Mouse (Mus musculus) ovary, postnatal 14 days (tissue): Measurements from ENCODE around the gene Chn1.
A peak's percentile ranks its signal among the peaks of the same experiment; 100 is the strongest.

Experiments
- DNase-seq: peaks from one replicate; pipeline ENCODE4 v3.0.0; 2022; ENCODE audit warnings: low spot score

Chn1 gene

DNA sequence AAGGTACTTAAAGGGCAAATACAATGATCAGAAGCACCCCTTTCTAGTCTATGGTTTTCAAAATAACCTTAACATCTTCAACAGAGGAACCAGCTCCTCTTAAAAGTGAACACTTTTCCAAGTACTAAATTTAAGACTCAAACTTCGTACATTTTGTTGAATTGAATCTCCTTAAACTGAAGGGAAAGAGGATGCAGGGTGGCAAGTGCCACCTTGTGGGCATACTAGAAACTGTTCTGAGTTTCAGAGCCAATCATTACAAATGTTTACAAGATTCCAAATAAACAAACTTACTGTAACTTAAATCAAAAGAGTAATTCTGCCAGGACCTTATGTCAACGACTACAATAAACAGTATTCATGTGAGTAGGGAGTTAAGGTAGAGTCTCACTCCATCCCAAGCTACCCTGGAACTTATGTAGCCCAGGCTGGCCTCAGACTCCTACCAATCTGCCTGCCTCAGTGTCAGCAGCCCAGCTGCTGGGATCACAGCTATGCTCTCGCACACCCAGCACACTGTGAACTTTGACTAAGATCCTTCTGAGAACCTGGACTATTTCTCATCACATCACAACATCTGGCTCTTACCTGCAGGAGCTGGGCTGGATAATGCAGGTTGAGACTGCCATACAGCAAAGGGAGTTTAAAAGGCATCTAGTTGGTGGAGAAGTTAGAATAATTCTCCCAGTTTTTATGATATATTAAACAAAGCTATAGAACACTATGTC is 29.3 kb downstream of the Chn1 start:
- no peak for DNase-seq

DNA sequence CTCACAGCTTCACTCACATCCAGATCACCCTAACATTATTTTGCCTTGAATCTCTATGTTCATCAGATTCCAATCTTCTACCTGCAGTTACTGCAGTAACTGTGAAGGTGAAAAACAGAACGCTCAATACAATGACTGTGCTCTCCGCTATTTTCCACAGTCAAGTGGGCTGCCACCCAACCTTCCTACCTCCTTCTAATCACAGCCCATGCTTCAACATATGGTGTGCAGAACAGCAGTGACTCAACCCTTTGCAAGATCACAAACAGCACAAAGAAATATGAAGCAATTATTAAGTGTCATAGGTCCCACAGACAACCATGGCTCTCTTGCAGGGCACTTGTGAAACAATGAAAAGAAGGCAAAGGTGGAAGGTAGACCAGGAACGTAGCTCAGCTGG is 33.9 kb downstream of the Chn1 start:
- DNase-seq: no peak

DNA sequence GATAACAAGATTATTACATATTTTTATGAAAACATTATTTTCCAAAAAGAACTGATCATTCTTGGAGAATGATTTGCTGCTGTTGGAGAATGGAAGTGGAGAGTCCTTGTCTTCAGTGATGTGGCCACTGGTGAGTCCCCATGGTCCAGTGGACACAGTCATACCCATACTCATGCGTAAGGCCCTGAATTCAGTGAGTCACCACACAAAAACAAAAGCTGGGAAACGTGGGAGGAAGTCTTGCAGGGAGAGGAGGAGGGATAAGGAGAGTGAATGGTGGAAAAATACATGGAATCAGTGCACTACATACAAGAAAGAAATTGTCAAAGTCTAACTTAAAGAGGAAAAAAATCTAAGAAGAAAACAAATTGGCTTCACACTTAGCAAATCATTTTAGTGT is 47.3 kb downstream of the Chn1 start:
- no peak for DNase-seq

DNA sequence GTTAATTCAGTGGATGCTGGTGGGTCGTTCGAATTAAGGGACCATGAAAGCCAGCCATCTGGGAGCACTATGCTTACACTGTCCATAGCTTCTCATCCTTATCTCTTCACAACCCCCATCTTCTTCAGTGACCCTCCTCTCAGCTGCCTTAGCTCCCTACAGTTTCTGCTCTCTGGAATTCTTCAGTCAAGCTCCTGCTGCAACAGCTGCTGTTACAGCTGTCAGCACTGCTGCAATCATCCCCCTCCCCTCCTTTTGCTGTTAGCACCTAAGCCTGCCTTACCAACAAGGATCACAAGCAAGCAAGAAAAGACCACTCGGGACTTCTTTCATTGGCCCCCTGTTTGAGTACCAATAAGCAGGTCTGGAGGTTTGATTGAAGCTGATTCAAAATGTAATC is 50.2 kb downstream of the Chn1 start:
- no peak for DNase-seq

DNA sequence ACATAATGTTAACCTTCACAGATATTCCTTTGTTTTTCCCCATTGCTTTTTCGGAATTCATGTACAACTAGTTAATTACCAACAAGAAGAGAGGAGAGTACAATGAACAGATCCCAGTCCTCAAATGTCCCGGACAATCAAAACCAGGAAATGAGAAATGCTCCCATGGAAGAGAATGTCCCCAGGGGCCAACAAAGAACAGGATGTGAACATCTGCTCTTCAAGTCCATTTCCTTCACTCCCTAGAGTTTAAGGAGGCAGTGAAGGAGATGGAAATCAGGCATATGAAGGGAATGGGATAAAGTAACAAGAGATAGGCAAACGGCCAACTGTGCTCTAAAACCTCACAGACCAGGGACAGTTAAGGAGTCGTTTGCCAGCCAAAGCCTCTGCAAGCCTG is 53.3 kb downstream of the Chn1 start:
- no peak for DNase-seq

DNA sequence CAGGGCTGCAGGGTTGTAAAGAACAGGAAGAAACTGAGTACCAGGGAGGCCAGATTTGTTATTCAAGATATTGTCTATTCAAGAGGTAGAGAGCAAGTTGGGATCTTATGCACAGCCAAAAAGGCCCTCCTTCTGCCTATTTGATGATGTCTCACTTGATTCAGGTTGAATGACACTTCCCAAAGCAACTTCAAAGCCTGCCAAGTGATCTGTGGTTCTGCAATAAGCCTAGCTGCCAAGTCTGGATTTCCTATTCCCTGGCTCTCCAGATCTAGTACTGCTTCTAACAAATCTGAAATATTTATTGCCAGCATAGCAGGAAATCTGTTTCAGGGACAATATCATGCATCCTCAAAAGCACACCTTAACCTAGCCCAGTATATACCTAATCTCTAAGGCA is 62.7 kb downstream of the Chn1 start:
- no peak for DNase-seq

DNA sequence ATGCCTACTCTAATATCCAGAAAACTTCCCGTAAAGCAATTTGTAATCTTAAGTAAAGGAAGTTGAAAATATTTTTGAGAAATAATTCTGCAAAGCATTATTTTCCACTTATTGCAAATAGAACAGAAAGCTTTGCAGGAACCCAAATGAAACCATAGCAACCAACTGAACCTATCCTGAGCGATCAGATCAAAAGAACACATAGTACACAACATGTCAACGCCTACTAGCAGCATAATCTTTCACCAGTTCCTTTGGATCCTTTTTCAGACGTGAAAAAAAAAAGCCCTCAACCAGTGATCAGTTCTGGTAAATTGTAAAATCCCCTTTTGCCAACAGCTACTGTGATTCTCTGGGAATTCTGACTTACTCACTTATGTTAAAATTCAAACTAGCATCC is 82.1 kb downstream of the Chn1 start:
- no peak for DNase-seq

DNA sequence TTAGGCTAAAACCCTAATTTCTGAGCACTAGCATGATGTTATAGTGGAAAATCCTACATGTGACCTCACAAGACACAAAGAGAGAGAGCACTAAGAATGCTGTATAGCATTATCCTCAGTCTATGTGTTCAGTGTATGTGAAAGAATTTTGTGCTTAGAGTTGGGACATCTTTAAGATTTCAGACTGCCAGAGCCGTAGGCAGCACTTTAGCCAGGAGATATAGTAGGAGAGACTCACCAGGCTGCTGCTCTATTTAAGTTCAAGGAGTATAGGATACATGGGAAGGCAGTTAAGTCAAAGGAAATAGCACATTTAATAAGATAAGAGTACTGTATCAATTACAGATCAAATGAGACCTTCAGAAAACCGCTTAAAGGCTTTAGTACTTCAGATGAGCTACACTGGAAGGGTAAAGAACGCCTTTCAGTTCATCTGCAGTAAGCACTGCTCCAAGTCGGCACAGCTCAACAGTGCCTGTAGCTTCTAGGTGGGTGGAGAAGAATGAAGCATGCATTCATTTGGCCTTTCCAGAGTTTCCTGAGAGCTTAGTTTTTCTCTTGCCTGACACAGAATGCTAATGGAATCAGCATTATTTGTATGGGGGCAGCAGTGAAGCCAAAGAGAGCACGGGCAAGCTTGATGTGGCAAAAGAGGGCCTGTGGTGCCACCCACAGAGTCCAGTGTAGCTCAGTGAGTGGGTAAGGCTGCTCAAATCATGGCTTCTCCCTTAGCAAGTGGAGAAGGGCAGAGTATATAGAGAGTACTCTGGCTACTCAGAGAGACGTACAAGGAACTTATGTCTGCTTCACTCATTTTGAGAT is 84.2 kb downstream of the Chn1 start:
- no peak for DNase-seq

DNA sequence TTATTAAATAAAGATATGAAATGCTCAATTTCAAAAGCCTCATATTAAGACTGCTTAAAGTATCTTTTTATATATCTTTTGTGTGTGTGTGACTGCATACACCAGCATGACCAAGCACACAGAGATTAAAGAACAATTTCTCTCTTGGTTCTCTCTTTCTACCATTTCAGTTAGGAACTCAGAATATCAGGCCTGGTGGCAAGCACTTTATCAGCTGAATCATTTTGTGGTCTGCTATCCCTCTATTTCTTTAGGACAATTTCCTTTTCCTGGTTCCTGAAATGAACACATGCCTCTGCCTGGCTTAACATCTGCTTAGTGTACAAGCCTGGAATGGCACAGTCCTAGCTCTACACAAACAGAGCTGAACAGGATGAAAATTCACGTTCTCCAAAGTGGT is 92.6 kb downstream of the Chn1 start:
- no peak for DNase-seq

DNA sequence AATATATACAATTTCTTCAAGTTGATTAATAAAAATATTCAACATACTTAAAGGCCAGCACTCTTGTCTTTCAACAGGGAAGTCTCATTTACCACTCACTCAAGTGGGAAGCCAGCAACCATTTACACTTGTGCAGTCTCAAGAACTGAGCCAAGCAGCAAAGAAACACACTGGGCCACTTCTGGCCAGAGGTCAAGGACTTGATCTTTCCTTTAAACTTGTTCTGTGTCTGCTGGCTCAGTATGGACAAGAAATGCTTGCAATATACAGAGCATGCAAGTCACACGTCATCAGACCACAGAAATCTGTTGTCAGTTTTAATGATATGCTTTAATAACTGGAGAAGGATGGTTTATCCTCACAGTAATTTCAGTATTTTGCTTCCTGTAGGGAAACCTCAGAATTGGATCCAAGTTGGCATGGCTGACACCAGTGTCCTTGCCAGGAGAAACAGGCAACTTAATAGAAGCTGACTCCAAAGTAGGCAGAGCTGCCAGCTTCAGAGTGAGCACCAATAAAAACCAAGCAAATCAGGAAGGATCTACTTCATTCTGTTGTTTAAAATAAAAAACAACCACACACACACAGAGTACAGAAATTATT is 94.6 kb downstream of the Chn1 start:
- DNase-seq: no peak

DNA sequence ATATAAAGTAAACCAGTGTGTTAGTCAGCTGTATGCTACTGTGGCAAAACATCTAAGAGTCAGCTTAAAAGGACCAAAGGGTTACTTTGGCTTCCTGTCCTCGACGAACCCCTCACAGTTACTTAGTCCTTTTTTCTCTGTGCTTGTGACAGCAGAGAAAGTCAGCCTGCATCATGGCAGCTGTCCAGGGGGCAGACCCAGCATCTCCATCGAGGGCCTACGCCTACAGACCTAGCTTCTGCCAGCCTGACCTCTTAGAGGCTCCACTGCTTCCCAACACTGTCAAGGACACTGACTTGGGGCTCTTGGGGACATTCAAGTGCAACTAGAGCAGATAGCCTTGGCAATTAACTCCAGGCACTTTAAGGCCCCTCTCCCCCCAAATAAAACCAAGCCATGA is 106.5 kb downstream of the Chn1 start:
- no peak for DNase-seq

DNA sequence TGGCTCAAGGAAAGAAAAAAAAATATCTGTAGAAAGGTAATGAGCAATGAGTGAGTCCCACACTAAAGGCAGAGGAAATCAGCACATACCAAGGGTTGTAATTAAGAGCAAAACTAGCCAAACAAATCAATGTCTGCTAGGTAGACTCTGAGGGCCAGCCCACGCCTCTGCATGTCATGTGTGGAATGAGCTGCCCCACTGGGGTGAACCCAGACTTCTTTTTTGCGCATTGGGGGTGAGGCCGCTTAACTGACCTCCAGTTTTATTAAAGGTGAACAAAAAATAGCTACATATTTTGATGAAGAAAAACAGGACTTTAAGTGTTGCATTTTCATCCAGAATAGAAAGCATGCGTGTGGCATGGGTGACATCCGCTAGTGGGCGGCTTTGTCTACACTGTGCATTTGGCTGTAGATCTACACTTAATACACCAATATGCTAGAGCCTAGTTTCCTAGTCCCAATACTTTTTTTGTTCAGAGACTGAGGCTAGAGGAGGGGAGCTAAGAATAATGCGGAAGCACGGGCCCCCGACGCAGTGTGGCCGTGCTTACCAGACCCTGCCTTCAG is 114.5 kb downstream of the Chn1 start:
- no peak for DNase-seq

DNA sequence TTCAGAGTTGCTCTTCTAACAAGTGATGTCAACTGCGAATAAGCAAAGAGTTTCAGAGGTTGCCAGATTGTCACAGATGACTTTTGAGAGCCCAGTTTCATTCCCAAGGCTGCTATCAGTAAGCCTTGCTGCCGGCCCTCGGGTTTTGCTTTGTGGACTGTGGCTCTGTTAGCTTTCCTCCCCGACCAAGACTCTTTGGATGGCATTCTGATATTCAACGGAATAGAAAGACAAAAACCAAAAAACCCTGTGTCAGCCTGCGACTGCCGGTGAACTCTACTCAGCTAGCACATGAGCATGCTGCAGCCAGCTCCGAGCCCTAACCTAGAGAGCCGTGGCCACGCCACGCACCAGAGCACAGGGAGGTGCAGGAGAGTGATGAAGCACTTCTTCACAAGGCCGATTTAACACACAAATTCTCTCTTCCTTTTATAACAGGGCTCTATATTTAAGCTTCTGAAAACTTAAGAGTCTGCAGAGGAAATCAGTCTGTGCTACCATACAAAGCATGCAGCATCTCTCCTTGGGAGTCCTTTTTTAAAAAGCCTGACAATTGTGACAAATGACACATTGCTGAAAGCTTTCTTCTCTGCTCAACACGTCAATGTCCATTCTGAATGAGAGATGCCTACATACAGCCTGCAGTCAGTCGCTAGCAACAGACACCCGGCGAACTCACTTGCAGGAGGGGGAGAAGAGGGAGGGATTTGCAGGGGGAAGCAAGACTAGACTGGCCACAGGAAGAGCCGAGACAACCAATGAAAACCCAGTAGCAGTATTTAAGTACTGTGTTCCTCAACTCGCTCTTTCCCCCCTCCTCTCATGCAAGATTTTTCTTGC is 115.2 kb downstream of the Chn1 start:
- peak; percentile 19 for DNase-seq

DNA sequence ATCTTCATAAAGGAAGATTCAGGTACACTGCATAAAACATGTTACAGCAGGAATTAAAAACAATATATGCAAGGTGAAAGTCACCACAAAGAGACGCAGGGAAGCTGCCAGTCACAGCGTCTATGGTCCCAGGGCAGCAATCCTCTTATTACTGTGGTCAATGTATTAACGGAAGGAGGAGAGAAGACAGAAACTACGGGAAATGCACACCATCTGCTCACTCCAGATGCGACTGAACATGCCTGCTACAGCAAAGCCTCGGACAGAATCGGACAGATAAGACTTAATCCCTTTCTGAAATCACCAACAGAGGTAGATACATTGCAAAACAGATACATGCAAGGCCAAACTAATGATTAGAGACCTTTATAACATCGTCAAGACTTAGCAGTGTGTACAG is 116.1 kb downstream of the Chn1 start:
- DNase-seq: no peak

DNA sequence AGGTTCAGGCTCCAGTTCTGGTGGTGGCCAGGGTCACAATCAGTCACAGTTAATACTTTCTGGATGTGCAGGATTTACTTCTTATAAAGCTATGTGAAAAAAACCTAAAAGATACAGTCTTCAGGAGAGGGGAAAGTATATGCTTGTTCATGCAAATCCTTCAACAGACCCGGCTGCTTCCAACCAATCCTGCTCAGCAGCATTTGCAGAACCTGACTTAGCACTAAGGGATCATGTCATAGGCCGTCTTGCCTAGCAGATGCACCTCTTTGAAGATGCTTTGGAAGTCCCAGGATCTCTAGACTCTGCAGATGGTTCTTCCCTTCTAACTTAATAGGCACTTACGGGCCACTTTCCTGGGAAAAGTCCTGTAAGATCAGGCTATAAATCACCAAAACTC is 117.2 kb downstream of the Chn1 start:
- DNase-seq: no peak

DNA sequence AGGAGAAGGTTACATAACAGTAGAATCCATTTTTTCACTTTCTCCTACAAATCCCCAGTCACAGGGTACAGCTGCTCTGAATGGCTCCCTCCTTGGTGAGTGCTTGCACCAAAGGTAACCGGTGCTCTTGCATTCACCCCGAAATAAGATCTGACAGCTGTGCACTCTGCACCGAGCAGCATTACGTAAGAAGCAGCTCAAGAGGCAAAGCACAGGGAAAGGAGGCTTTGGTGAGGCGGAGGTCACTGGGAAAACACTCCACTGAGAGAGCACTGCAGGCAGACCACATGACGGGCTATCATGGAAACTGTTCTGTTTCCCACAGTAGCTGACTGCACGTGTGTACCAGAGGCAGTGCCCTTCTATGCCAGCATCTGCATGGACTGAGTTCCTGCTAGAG is 118.0 kb downstream of the Chn1 start:
- DNase-seq: no peak

DNA sequence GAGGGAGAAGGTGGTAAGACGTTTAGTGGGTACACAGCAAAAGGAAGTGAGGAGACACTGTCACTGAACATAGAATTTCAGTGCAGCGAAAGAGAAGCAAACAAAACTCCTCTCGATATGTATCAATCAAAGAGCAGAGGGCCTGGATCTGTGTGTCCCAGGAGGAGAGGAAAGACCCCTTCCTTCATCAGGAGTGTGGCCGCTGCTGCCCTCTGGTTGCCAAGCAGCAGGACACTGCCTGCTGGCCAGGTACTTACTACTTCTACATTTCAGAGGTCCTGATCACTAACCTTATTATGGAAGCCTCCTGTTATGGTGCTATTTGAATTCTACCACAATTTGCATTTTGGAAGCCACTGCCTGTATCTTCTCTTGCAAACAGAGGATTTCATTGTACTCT is 119.5 kb downstream of the Chn1 start:
- DNase-seq: no peak

DNA sequence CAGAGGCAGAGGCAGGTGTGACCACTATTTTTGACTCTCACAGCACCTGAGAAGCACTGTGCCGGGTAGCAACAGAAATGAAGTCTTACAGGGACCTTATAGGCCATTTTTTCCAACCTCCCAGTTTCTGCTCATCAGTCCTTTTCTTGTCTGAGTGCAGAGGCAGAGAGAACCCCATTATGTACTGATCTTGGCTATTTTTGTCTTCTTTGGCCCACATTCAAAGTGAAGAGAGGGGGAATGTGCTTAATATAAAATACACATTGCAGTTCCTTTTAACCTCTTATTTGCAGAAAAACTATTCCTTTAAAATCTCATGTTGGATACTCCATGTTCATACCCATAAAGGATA is 120.3 kb downstream of the Chn1 start:
- DNase-seq: no peak

DNA sequence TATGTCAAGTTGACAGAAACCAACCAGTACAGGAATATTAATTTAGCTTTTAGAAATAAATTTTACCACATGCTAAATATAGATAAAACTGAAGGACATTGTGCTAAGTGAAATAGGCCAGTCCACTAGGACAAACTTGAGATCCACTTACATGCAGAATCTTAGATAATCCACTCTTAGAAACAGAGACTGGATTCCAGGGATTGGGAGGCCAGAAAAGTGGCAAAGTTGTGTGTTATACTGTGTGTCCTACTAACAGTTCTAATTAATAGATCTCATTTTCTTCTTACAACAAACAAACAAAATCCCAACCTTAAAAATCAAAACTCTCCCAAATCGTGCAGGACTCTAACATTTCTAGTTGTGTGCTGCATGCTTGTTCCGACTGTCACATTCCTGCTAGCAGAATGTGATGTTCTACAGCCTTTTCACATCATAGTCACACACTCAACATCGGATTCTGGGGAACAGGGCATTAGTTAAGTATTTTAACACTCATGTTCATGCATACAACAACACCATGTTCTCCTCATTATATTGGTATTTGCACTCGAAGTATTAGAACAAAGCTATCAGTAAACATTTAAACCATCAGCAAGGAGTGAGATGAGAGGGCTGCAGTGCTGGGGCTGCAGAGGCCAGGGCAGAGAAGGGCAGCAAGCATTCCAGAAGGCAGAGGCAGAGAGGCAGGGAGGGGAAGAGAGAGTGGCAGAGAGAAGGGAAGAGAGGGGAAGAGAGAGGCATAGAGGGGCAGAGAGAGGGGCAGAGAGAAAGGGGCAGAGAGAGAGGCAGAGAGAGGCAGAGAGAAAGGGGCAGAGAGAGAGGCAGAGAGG is 120.9 kb downstream of the Chn1 start:
- no peak for DNase-seq

DNA sequence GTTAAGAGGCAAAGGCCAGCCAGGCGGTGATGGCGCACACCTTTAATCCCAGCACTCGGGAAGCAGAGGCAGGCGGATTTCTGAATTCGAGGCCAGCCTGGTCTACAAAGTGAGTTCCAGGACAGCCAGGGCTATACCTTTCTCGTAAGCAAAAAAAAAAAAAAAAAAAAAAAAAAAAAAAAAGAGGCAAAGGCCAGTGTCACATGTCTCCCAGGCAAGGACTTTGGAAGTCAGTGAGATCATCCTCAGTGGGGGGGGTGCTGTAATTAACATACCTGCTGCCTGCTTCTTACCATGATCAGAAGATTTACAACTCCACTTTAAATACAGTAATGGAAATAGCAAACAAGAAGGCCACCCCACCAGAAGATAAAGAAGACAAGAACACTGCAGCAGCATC is 137.5 kb downstream of the Chn1 start:
- DNase-seq: no peak

DNA sequence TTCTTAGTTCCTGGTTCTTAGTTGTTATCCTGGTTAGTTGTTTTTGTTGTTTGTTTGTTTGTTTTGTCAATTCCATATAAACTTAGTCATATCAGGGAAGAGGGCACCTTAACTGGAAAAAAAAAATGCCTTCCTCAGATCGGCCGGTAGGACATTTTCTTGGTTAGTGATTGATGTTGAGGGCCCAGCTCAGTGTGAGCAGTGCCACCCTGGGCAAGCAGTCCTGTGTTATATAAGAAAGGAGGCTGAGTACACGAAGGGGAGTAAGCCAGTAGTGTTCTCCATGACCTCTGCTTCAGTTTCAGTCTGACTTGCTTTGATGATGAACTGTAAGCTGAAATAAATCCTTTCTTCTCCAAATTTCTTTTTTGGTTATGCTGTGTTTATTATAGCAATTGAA is 138.8 kb downstream of the Chn1 start:
- no peak for DNase-seq
